Mouse (Mus musculus) hindbrain, embryonic 11.5 days (tissue): ENCODE data around the gene Cdipt. TPM values are rescaled to one million over a fixed set of nuclear protein-coding genes. Genes with fewer than 3 reads are reported as not detected.

Source experiments
- ATAC-seq: fragments of 200-750 bp; cut with Nextera tagmentation; 2 replicates; pipeline ENCODE4 v1.8.0; 2017; ENCODE audit warnings: mild to moderate bottlenecking, moderate TSS enrichment, moderate library complexity; ENCODE audit not compliant: low FRiP score
- DNase-seq: peaks from one replicate; pipeline ENCODE4 v3.0.0-alpha.2; 2015; ENCODE audit warnings: low spot score
- H3K27ac ChIP-seq: fragments of 300-500 bp; sonication (generic); 2 replicates; pipeline ENCODE4 v1.5.1; 2014; ENCODE audit warnings: mild to moderate bottlenecking, low read depth, low read length
- H3K27me3 ChIP-seq: fragments of 300-500 bp; sonication (generic); 2 replicates; pipeline ENCODE4 v1.6.1; 2014; ENCODE audit warnings: mild to moderate bottlenecking, low read length, moderate library complexity, mixed read lengths; ENCODE audit not compliant: control insufficient read depth, insufficient read depth
- H3K36me3 ChIP-seq: fragments of 300-500 bp; sonication (generic); 2 replicates; pipeline ENCODE4 v1.6.1; 2014; ENCODE audit warnings: mild to moderate bottlenecking, low read length, moderate library complexity, mixed read lengths; ENCODE audit not compliant: control insufficient read depth, insufficient read depth
- H3K4me1 ChIP-seq: fragments of 300-500 bp; sonication (generic); replicated peaks from 2 replicates; pipeline ENCODE4 v1.6.1; 2014; ENCODE audit warnings: low read length, mixed read lengths; ENCODE audit not compliant: control insufficient read depth, insufficient read depth
- H3K4me2 ChIP-seq: fragments of 300-500 bp; sonication (generic); replicated peaks from 2 replicates; pipeline ENCODE4 v1.6.1; 2014; ENCODE audit warnings: mild to moderate bottlenecking, low read depth, low read length
- H3K4me3 ChIP-seq: fragments of 300-500 bp; sonication (generic); 2 replicates; pipeline ENCODE4 v1.5.1; 2014; ENCODE audit warnings: low read depth, low read length
- H3K9ac ChIP-seq: fragments of 300-500 bp; sonication (generic); 2 replicates; pipeline ENCODE4 v1.6.1; 2014; ENCODE audit warnings: low read depth, low read length
- H3K9me3 ChIP-seq: fragments of 300-500 bp; sonication (generic); 2 replicates; pipeline ENCODE4 v1.6.1; 2016; ENCODE audit warnings: low read length; ENCODE audit not compliant: control insufficient read depth
- WGBS: fragments of 180-500 bp; shearing (Covaris S2); extraction: QIAGEN DNeasy Blood & Tissue Kit; methylation state at CpG from one replicate; pipeline ENCODE4 v1.1.7; 2014; 5-methylcytosine and 5-hydroxymethylcytosine counted together
- polyA plus RNA-seq: library from polyadenylated mRNA; unstranded; fragments of >200 nt; fragmentation: Nextera tagmentation; extraction: Ambion mirVana; gene quantifications from 2 replicates; pipeline ENCODE4 v1.2.1, GENCODE M21; 2014

Gene Cdipt
- polyA plus RNA-seq, 1 experiment from 2014 or later: 69.5 TPM

GRCm38 (mm10) chr7:126981601-126982000, 5.9 kb downstream of the Cdipt start:
- WGBS: 93% methylated on average over 2 of the region's 2 CpGs
- peaks cover 4% of the 10 kb centered on the region; the same call in 1 of the 2 replicates for H3K36me3 ChIP-seq
- H3K9ac ChIP-seq: no peak overlapping the region
- H3K27me3 ChIP-seq: no peaks in the 10 kb centered on the region
- DNase-seq: no peak
- no peak for ATAC-seq
- H3K4me1 ChIP-seq: no peaks in the 10 kb centered on the region
- H3K9me3 ChIP-seq: no peaks in the 10 kb centered on the region
- H3K27ac ChIP-seq: no peak overlapping the region
- H3K4me2 ChIP-seq: no peak overlapping the region
- H3K4me3 ChIP-seq: no peak overlapping the region

GRCm38 (mm10) chr7:126982054-126982453, 6.3 kb downstream of the Cdipt start:
- WGBS: 95% methylated on average over 4 of the region's 4 CpGs
- no peaks in the 10 kb centered on the region for H3K27me3 ChIP-seq
- ATAC-seq (no peak), DNase-seq (no peak)
- no peak overlapping the region for H3K4me3 ChIP-seq
- no peak overlapping the region for H3K4me2 ChIP-seq
- H3K9me3 ChIP-seq: no peaks in the 10 kb centered on the region
- H3K27ac ChIP-seq: no peak overlapping the region
- peaks cover 4% of the 10 kb centered on the region; the same call in 1 of the 2 replicates for H3K36me3 ChIP-seq
- no peaks in the 10 kb centered on the region for H3K4me1 ChIP-seq
- no peak overlapping the region for H3K9ac ChIP-seq

- no peak overlapping the region for H3K9ac ChIP-seq
- 90% methylated on average over 7 of the region's 7 CpGs for WGBS
- H3K36me3 ChIP-seq: peaks cover 4% of the 10 kb centered on the region; the same call in 1 of the 2 replicates
- H3K4me3 ChIP-seq: no peak overlapping the region
- no peak overlapping the region for H3K27ac ChIP-seq
- H3K4me1 ChIP-seq: no peaks in the 10 kb centered on the region
- no peak overlapping the region for H3K4me2 ChIP-seq
- DNase-seq (no peak), ATAC-seq (no peak)
- no peaks in the 10 kb centered on the region for H3K27me3 ChIP-seq
- H3K9me3 ChIP-seq: no peaks in the 10 kb centered on the region
These were observed 7.4 kb downstream of the Cdipt start for GRCm38 (mm10) chr7:126983113-126983512.

- H3K27me3 ChIP-seq: no peaks in the 10 kb centered on the region
- H3K9ac ChIP-seq: no peak overlapping the region
- no peaks in the 10 kb centered on the region for H3K9me3 ChIP-seq
- H3K36me3 ChIP-seq: peaks cover 3% of the 10 kb centered on the region; the same call in 1 of the 2 replicates
- no peak overlapping the region for H3K4me2 ChIP-seq
- H3K27ac ChIP-seq: no peak overlapping the region
- no peaks in the 10 kb centered on the region for H3K4me1 ChIP-seq
- no peak overlapping the region for H3K4me3 ChIP-seq
- no peak for DNase-seq
- ATAC-seq: no peak
- WGBS: 65% methylated on average over 10 of the region's 10 CpGs
These were observed 9.1 kb downstream of the Cdipt start for GRCm38 (mm10) chr7:126984667-126985444.

DNA sequence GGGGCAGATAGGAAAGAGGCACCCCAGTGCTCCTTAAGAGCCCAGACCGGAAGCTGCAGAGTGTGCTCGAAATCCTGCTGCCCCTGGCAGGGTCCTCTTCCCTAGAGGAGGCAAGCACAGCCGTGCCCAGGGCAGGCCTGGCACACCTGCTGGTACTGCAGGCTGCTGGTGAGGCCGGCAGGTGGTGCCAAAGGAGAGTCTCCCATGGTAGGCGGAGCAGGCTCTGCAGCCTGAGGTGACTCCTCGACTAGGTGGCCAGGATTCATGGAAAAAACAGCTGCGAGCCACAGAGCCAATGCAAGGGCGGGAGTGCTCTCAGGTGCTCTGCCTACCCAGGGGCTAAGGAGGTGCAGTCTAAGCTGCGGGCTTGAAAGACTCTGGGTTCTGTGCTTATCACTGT, 10.6 kb downstream of the Cdipt start:
- Histone ChIP-seq H3K9ac (no peak overlapping the region), H3K4me1 (no peaks in the 10 kb centered on the region), H3K27ac (no peak overlapping the region), H3K9me3 (no peaks in the 10 kb centered on the region), H3K4me3 (no peak overlapping the region), H3K27me3 (no peaks in the 10 kb centered on the region), H3K4me2 (no peak overlapping the region), H3K36me3 (no peaks in the 10 kb centered on the region)
- ATAC-seq (no peak), DNase-seq (no peak)
- WGBS: 49% methylated on average over 9 of the region's 9 CpGs

- ATAC-seq (no peak), DNase-seq (no peak)
- Histone ChIP-seq H3K27me3 (no peaks in the 10 kb centered on the region), H3K4me1 (no peaks in the 10 kb centered on the region), H3K9ac (no peak overlapping the region), H3K4me3 (no peak overlapping the region), H3K27ac (no peak overlapping the region), H3K9me3 (no peaks in the 10 kb centered on the region), H3K4me2 (no peak overlapping the region), H3K36me3 (no peaks in the 10 kb centered on the region)
- 75% methylated on average over 8 of the region's 8 CpGs for WGBS
These were observed 13.1 kb downstream of the Cdipt start for GRCm38 (mm10) chr7:126988816-126989215.

DNA sequence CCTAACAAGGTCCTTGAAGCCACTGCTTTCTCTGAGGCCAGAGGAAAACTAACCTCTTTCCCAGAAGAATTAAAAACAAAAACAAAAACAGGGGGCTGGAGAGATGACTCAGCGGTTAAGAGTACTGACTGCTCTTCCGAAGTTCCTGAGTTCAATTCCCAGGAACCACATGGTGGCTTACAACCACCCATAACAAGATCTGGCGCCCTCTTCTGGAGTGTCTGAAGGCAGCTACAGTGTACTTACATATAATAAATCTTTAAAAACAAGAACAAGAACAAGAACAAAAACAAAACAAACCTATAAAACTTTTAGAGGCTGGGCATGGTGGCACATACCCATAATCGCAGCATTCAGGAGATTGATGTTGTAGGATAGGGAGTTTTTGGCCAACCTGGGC, 20.7 kb downstream of the Cdipt start:
- no peak for ATAC-seq

DNA sequence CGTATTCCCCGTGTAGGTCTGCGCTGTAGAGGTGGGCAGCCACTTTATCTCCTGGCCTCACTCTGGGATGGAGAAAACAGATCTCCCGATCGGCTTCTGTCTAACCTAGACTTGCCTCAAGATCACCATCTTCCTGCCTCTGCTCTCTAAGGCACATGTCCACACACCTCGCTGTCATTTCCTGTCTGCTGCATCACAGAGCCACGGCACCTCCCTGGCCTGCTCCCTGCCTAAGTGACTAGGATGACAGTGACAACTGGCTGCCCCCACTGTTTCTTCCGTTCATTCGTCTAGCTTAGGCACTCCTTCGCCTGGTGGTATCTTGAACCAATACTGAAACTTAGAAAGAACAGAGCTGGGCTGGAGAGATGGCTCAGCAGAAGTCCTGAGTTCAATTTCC, 23.9 kb downstream of the Cdipt start:
- H3K27ac ChIP-seq: no peak overlapping the region
- H3K36me3 ChIP-seq: no peaks in the 10 kb centered on the region
- H3K4me1 ChIP-seq: no peaks in the 10 kb centered on the region
- DNase-seq (no peak), ATAC-seq (no peak)
- no peaks in the 10 kb centered on the region for H3K9me3 ChIP-seq
- H3K4me3 ChIP-seq: no peak overlapping the region
- no peak overlapping the region for H3K4me2 ChIP-seq
- H3K27me3 ChIP-seq: no peaks in the 10 kb centered on the region
- H3K9ac ChIP-seq: no peak overlapping the region
- 86% methylated on average over 10 of the region's 10 CpGs for WGBS

More for the DNA sequence above, 20.7 kb downstream of the Cdipt start:
- Histone ChIP-seq H3K4me3 (no peak overlapping the region), H3K9ac (no peak overlapping the region), H3K27me3 (no peaks in the 10 kb centered on the region), H3K27ac (no peak overlapping the region), H3K4me1 (no peaks in the 10 kb centered on the region), H3K9me3 (no peaks in the 10 kb centered on the region), H3K4me2 (no peak overlapping the region), H3K36me3 (no peaks in the 10 kb centered on the region)
- 84% methylated on average over 4 of the region's 4 CpGs for WGBS
- DNase-seq: no peak

DNA sequence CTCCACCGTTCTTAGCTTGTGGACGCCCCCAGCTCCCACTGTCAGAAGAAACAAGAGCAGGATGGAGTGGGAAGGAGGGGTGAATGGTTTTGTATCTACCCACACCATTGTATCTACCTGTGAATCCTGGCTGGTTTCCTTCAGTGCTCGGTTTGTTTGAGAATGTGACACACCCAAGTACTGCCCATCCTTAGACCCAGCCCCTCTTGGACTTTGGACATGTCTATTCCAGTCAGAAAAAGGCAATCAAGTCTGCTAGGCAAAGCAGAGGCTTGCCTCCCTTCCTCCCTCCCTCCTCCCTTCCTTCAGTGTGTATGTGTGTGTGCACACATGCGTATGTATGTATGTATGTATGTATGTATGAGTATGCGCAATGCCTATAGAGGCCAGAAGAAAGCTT, 27.9 kb downstream of the Cdipt start:
- no peaks in the 10 kb centered on the region for H3K27me3 ChIP-seq
- DNase-seq (no peak), ATAC-seq (no peak)
- no peak overlapping the region for H3K4me3 ChIP-seq
- H3K9me3 ChIP-seq: no peaks in the 10 kb centered on the region
- H3K36me3 ChIP-seq: no peaks in the 10 kb centered on the region
- no peak overlapping the region for H3K9ac ChIP-seq
- no peak overlapping the region for H3K27ac ChIP-seq
- no peak overlapping the region for H3K4me2 ChIP-seq
- 95% methylated on average over 5 of the region's 5 CpGs for WGBS
- no peaks in the 10 kb centered on the region for H3K4me1 ChIP-seq
